Mouse (Mus musculus): ENCODE measurements around the gene Bicd2. TPM values are rescaled to one million over a fixed set of nuclear protein-coding genes. Genes with fewer than 3 reads are reported as not detected.

The Bicd2 gene
- polyA plus RNA-seq, 1 experiment from 2014 or later = 8.9 TPM

GRCm38 (mm10) chr13:49353991-49354507 is 12.7 kb downstream of the Bicd2 start:
- Histone ChIP-seq H3K27ac (ENCODE audit: low read depth, low read length) (no peak overlapping the region), H3K9ac (ENCODE audit: low read depth, low read length) (no peak overlapping the region), H3K4me3 (ENCODE audit: low read depth, low read length) (no peak overlapping the region), H3K36me3 (ENCODE audit: control insufficient read depth, insufficient read depth) (no peaks in the 10 kb centered on the region), H3K4me1 (replicated peaks; ENCODE audit: control insufficient read depth, insufficient read depth, low read length) (no peaks in the 10 kb centered on the region), H3K4me2 (replicated peaks; ENCODE audit: low read depth) (no peak overlapping the region), H3K27me3 (replicated peaks; ENCODE audit: control insufficient read depth, insufficient read depth, low read length) (no peaks in the 10 kb centered on the region), H3K9me3 (ENCODE audit: control insufficient read depth) (no peaks in the 10 kb centered on the region)
- 78% methylated on average over 5 of the region's 5 CpGs for WGBS
- no peak for ATAC-seq
- TF ChIP-seq CTCF (IDR thresholded peaks at IDR 0.05; ENCODE audit: low read depth) = no peak

GRCm38 (mm10) chr13:49355461-49356061 is 14.2 kb downstream of the Bicd2 start:
- H3K27ac ChIP-seq (ENCODE audit: low read depth, low read length) = no peak overlapping the region
- H3K4me2 ChIP-seq (replicated peaks; ENCODE audit: low read depth) = no peak overlapping the region
- no peaks in the 10 kb centered on the region for H3K27me3 ChIP-seq (replicated peaks; ENCODE audit: control insufficient read depth, insufficient read depth, low read length)
- no peak for TF ChIP-seq CTCF (IDR thresholded peaks at IDR 0.05; ENCODE audit: low read depth)
- H3K4me1 ChIP-seq (replicated peaks; ENCODE audit: control insufficient read depth, insufficient read depth, low read length) = no peaks in the 10 kb centered on the region
- no peak for ATAC-seq
- WGBS = 80% methylated on average over 11 of the region's 11 CpGs
- H3K36me3 ChIP-seq (ENCODE audit: control insufficient read depth, insufficient read depth) = no peaks in the 10 kb centered on the region
- no peak overlapping the region for H3K9ac ChIP-seq (ENCODE audit: low read depth, low read length)
- no peaks in the 10 kb centered on the region for H3K9me3 ChIP-seq (ENCODE audit: control insufficient read depth)
- no peak overlapping the region for H3K4me3 ChIP-seq (ENCODE audit: low read depth, low read length)

GRCm38 (mm10) chr13:49356090-49356489 is 14.7 kb downstream of the Bicd2 start:
- Histone ChIP-seq H3K27me3 (replicated peaks; ENCODE audit: control insufficient read depth, insufficient read depth, low read length) (no peaks in the 10 kb centered on the region), H3K27ac (ENCODE audit: low read depth, low read length) (no peak overlapping the region), H3K4me3 (ENCODE audit: low read depth, low read length) (no peak overlapping the region), H3K9me3 (ENCODE audit: control insufficient read depth) (no peaks in the 10 kb centered on the region), H3K4me2 (replicated peaks; ENCODE audit: low read depth) (no peak overlapping the region), H3K4me1 (replicated peaks; ENCODE audit: control insufficient read depth, insufficient read depth, low read length) (no peaks in the 10 kb centered on the region), H3K9ac (ENCODE audit: low read depth, low read length) (no peak overlapping the region), H3K36me3 (ENCODE audit: control insufficient read depth, insufficient read depth) (no peaks in the 10 kb centered on the region)
- WGBS = 87% methylated on average over 7 of the region's 7 CpGs
- TF ChIP-seq CTCF (IDR thresholded peaks at IDR 0.05; ENCODE audit: low read depth) = no peak
- no peak for ATAC-seq

GRCm38 (mm10) chr13:49357367-49358026 is 16.1 kb downstream of the Bicd2 start:
- no peak overlapping the region for H3K4me3 ChIP-seq (ENCODE audit: low read depth, low read length)
- H3K27ac ChIP-seq (ENCODE audit: low read depth, low read length) = no peak overlapping the region
- no peaks in the 10 kb centered on the region for H3K9me3 ChIP-seq (ENCODE audit: control insufficient read depth)
- H3K4me2 ChIP-seq (replicated peaks; ENCODE audit: low read depth) = no peak overlapping the region
- TF ChIP-seq CTCF (IDR thresholded peaks at IDR 0.05; ENCODE audit: low read depth) = no peak
- H3K27me3 ChIP-seq (replicated peaks; ENCODE audit: control insufficient read depth, insufficient read depth, low read length) = no peaks in the 10 kb centered on the region
- H3K36me3 ChIP-seq (ENCODE audit: control insufficient read depth, insufficient read depth) = no peaks in the 10 kb centered on the region
- 96% methylated on average over 8 of the region's 8 CpGs for WGBS
- no peaks in the 10 kb centered on the region for H3K4me1 ChIP-seq (replicated peaks; ENCODE audit: control insufficient read depth, insufficient read depth, low read length)
- ATAC-seq = no peak
- H3K9ac ChIP-seq (ENCODE audit: low read depth, low read length) = no peak overlapping the region

- WGBS = 67% methylated on average over 3 of the region's 3 CpGs
- Histone ChIP-seq H3K4me1 (replicated peaks; ENCODE audit: control insufficient read depth, insufficient read depth, low read length) (no peaks in the 10 kb centered on the region), H3K4me2 (replicated peaks; ENCODE audit: low read depth) (no peak overlapping the region), H3K4me3 (ENCODE audit: low read depth, low read length) (no peak overlapping the region), H3K9ac (ENCODE audit: low read depth, low read length) (no peak overlapping the region), H3K27ac (ENCODE audit: low read depth, low read length) (no peak overlapping the region), H3K9me3 (ENCODE audit: control insufficient read depth) (no peaks in the 10 kb centered on the region), H3K27me3 (replicated peaks; ENCODE audit: control insufficient read depth, insufficient read depth, low read length) (no peaks in the 10 kb centered on the region), H3K36me3 (ENCODE audit: control insufficient read depth, insufficient read depth) (no peaks in the 10 kb centered on the region)
- ATAC-seq = no peak
- TF ChIP-seq CTCF (IDR thresholded peaks at IDR 0.05; ENCODE audit: low read depth) = no peak
These were observed 16.8 kb downstream of the Bicd2 start for GRCm38 (mm10) chr13:49358184-49358583.

GRCm38 (mm10) chr13:49360906-49361406 is 19.6 kb downstream of the Bicd2 start:
- 11% methylated on average over 3 of the region's 3 CpGs for WGBS
- Histone ChIP-seq H3K9ac (ENCODE audit: low read depth, low read length) (no peak overlapping the region), H3K36me3 (ENCODE audit: control insufficient read depth, insufficient read depth) (no peaks in the 10 kb centered on the region), H3K27me3 (replicated peaks; ENCODE audit: control insufficient read depth, insufficient read depth, low read length) (no peaks in the 10 kb centered on the region), H3K4me1 (replicated peaks; ENCODE audit: control insufficient read depth, insufficient read depth, low read length) (no peaks in the 10 kb centered on the region), H3K4me3 (ENCODE audit: low read depth, low read length) (no peak overlapping the region), H3K9me3 (ENCODE audit: control insufficient read depth) (no peaks in the 10 kb centered on the region), H3K4me2 (replicated peaks; ENCODE audit: low read depth) (no peak overlapping the region), H3K27ac (ENCODE audit: low read depth, low read length) (no peak overlapping the region)
- ATAC-seq = no peak
- no peak for TF ChIP-seq CTCF (IDR thresholded peaks at IDR 0.05; ENCODE audit: low read depth)

Measured in intestine, postnatal 0 days (tissue).